Mouse (Mus musculus) MEL (cell line): ENCODE data around the gene 1600002K03Rik. TPM values are rescaled to one million over a fixed set of nuclear protein-coding genes. Genes with fewer than 3 reads are reported as not detected.
A peak's percentile ranks its signal among the peaks of the same experiment; 100 is the strongest.

Experiments
- DNase-seq: peaks from one replicate; pipeline ENCODE4 v3.0.0; 2011; ENCODE audit warnings: low read depth, low spot score
- H3K27ac ChIP-seq: 2 replicates; pipeline ENCODE4 v1.5.1; 2012; ENCODE audit warnings: low read depth, mild to moderate bottlenecking, control low read depth, low read length, moderate library complexity; ENCODE audit not compliant: control insufficient read depth
- H3K27me3 ChIP-seq, 2 experiments: fragments of 150-350 bp in 1 of 2; sonication (generic) in 1 of 2; 2 replicates each; pipeline ENCODE4 v1.6.1; 2012; ENCODE audit warnings: low read length in 2 of 2, mild to moderate bottlenecking in 2 of 2, improper control_type of control experiment in 1 of 2, moderate library complexity in 1 of 2; ENCODE audit not compliant: insufficient read depth in 2 of 2, control insufficient read depth in 1 of 2
- H3K36me3 ChIP-seq, 2 experiments: 2 replicates each; pipeline ENCODE4 v1.6.1; 2012 to 2014; ENCODE audit warnings: low read length in 2 of 2, improper control_type of control experiment in 1 of 2, inconsistent platforms in 1 of 2, mild to moderate bottlenecking in 1 of 2; ENCODE audit not compliant: insufficient read depth in 2 of 2, control insufficient read depth in 1 of 2
- H3K4me1 ChIP-seq, 2 experiments: fragments of 150-350 bp in 1 of 2; sonication (generic) in 1 of 2; 2 replicates each; pipeline ENCODE4 v1.6.1; 2012; ENCODE audit warnings: low read length in 2 of 2, improper control_type of control experiment in 1 of 2, mild to moderate bottlenecking in 1 of 2; ENCODE audit not compliant: insufficient read depth in 2 of 2, control insufficient read depth in 1 of 2
- H3K4me3 ChIP-seq, 2 experiments: fragments of 150-350 bp in 1 of 2; sonication (generic) in 1 of 2; 2 replicates each; pipeline ENCODE4 v1.5.1; 2012; ENCODE audit warnings: low read depth in 2 of 2, low read length in 2 of 2, mild to moderate bottlenecking in 2 of 2, moderate library complexity in 2 of 2, control low read depth in 1 of 2, improper control_type of control experiment in 1 of 2; ENCODE audit not compliant: control insufficient read depth in 1 of 2, insufficient read depth in 1 of 2
- H3K79me2 ChIP-seq: 2 replicates; pipeline ENCODE4 v1.6.1; 2012; ENCODE audit warnings: mild to moderate bottlenecking, low read length, moderate library complexity; ENCODE audit not compliant: control insufficient read depth, poor library complexity, insufficient read depth
- H3K9ac ChIP-seq: 2 replicates; pipeline ENCODE4 v1.6.1; 2012; ENCODE audit warnings: low read depth, mild to moderate bottlenecking, control low read depth, low read length, moderate library complexity; ENCODE audit not compliant: control insufficient read depth, poor library complexity, severe bottlenecking
- H3K9me3 ChIP-seq: fragments of 150-350 bp; sonication (generic); replicated peaks from 2 replicates; pipeline ENCODE4 v1.6.1; 2012; ENCODE audit warnings: mild to moderate bottlenecking, low read length, improper control_type of control experiment, moderate library complexity; ENCODE audit not compliant: insufficient read depth
- BHLHE40 ChIP-seq: IDR thresholded peaks from 2 replicates; pipeline ENCODE4 v1.6.1; 2012; ENCODE audit warnings: low read depth, mild to moderate bottlenecking, inconsistent platforms, low read length, improper control_type of control experiment, borderline replicate concordance
- E2F4 ChIP-seq: IDR thresholded peaks from 2 replicates; pipeline ENCODE4 v1.6.1; 2011; ENCODE audit warnings: low read depth, low read length, improper control_type of control experiment, borderline replicate concordance
- ELF1 ChIP-seq: IDR thresholded peaks from 2 replicates; pipeline ENCODE4 v1.6.1; 2014; ENCODE audit warnings: low read depth, mild to moderate bottlenecking, inconsistent platforms, low read length, improper control_type of control experiment, moderate library complexity
- EP300 ChIP-seq, 2 experiments: IDR thresholded peaks; 2 replicates each; pipeline ENCODE4 v1.6.1; 2011; ENCODE audit warnings: improper control_type of control experiment in 2 of 2, low read length in 2 of 2, low read depth in 1 of 2, mild to moderate bottlenecking in 1 of 2
- GABPA ChIP-seq: IDR thresholded peaks from 2 replicates; pipeline ENCODE4 v1.6.1; 2012; ENCODE audit warnings: low read depth, mild to moderate bottlenecking, inconsistent platforms, low read length, improper control_type of control experiment, moderate library complexity
- HCFC1 ChIP-seq: IDR thresholded peaks from 2 replicates; pipeline ENCODE4 v1.6.1; 2012; ENCODE audit warnings: low read depth, mild to moderate bottlenecking, inconsistent platforms, low read length, improper control_type of control experiment, moderate library complexity
- KAT2A ChIP-seq: conservative IDR thresholded peaks from 2 replicates; pipeline ENCODE4 v1.6.1; 2012; ENCODE audit warnings: low read depth, low read length, improper control_type of control experiment, inconsistent platforms
- MEF2A ChIP-seq: IDR thresholded peaks from 2 replicates; pipeline ENCODE4 v1.6.1; 2014; ENCODE audit warnings: low read depth, mild to moderate bottlenecking, inconsistent platforms, low read length, improper control_type of control experiment; ENCODE audit not compliant: poor library complexity, insufficient replicate concordance, severe bottlenecking; ENCODE audit errors: extremely low read depth
- MXI1 ChIP-seq: IDR thresholded peaks from 2 replicates; pipeline ENCODE4 v1.6.1; 2011; ENCODE audit warnings: mild to moderate bottlenecking, low read depth, low read length, improper control_type of control experiment
- MYB ChIP-seq: IDR thresholded peaks from 2 replicates; pipeline ENCODE4 v1.6.1; 2011; ENCODE audit warnings: mild to moderate bottlenecking, low read depth, low read length, improper control_type of control experiment
- NRF1 ChIP-seq: IDR thresholded peaks from 2 replicates; pipeline ENCODE4 v1.6.1; 2014; ENCODE audit warnings: low read depth, mild to moderate bottlenecking, inconsistent platforms, low read length, improper control_type of control experiment, moderate library complexity; ENCODE audit not compliant: poor library complexity, insufficient read depth, severe bottlenecking
- RAD21 ChIP-seq: IDR thresholded peaks from 2 replicates; pipeline ENCODE4 v1.6.1; 2011; ENCODE audit warnings: mild to moderate bottlenecking, low read depth, low read length, improper control_type of control experiment
- SIN3A ChIP-seq: IDR thresholded peaks from 2 replicates; pipeline ENCODE4 v1.6.1; 2012; ENCODE audit warnings: low read length, improper control_type of control experiment, inconsistent platforms
- SMC3 ChIP-seq: IDR thresholded peaks from 2 replicates; pipeline ENCODE4 v1.6.1; 2011; ENCODE audit warnings: low read depth, low read length, improper control_type of control experiment
- TAL1 ChIP-seq: IDR thresholded peaks from 2 replicates; pipeline ENCODE4 v1.6.1; 2012; ENCODE audit warnings: mild to moderate bottlenecking, inconsistent platforms, low read length, moderate library complexity, mixed read lengths
- TBP ChIP-seq: IDR thresholded peaks from 2 replicates; pipeline ENCODE4 v1.8.0; 2011; ENCODE audit warnings: low read depth, low read length, improper control_type of control experiment
- TCF12 ChIP-seq: IDR thresholded peaks from 2 replicates; pipeline ENCODE4 v1.6.1; 2014; ENCODE audit warnings: low read depth, mild to moderate bottlenecking, inconsistent platforms, low read length, improper control_type of control experiment, moderate library complexity
- USF1 ChIP-seq: IDR thresholded peaks from 2 replicates; pipeline ENCODE4 v1.6.1; 2014; ENCODE audit warnings: low read depth, mild to moderate bottlenecking, inconsistent platforms, low read length, improper control_type of control experiment, moderate library complexity
- USF2 ChIP-seq, 2 experiments: IDR thresholded peaks; 2 replicates each; pipeline ENCODE4 v1.6.1; 2011 to 2012; ENCODE audit warnings: improper control_type of control experiment in 2 of 2, low read length in 2 of 2, borderline replicate concordance in 1 of 2, inconsistent platforms in 1 of 2, low read depth in 1 of 2, mild to moderate bottlenecking in 1 of 2; ENCODE audit not compliant: insufficient read depth in 1 of 2
- ZC3H11A ChIP-seq: IDR thresholded peaks from 2 replicates; pipeline ENCODE4 v1.6.1; 2012; ENCODE audit warnings: low read depth, mild to moderate bottlenecking, inconsistent platforms, low read length, improper control_type of control experiment
- ZNF384 ChIP-seq: IDR thresholded peaks from 2 replicates; pipeline ENCODE4 v1.6.1; 2012; ENCODE audit warnings: low read depth, mild to moderate bottlenecking, inconsistent platforms, low read length, improper control_type of control experiment
- polyA plus RNA-seq, 2 experiments: library from polyadenylated mRNA; stranded (reverse) in 1 of 2; unstranded in 1 of 2; fragments of >175 nt in 1 of 2; fragments of >200 nt in 1 of 2; gene quantifications; 2 replicates each; pipeline versions ENCODE4 v1.2.1 to v1.2.4; 2012; ENCODE audit warnings: low replicate concordance in 2 of 2, low read depth in 1 of 2; ENCODE audit not compliant: insufficient read length in 2 of 2, insufficient read depth in 1 of 2, missing spikeins in 1 of 2
- total RNA-seq: library from RNA; depleted of rRNA; stranded (reverse); fragments of 300-350 nt; gene quantifications from 2 replicates; pipeline ENCODE4 v1.2.3, GENCODE M21; 2012

The 1600002K03Rik gene
- total and polyA plus RNA-seq, 3 experiments: 11.4 to 16.9 TPM; not detected in 1

DNA sequence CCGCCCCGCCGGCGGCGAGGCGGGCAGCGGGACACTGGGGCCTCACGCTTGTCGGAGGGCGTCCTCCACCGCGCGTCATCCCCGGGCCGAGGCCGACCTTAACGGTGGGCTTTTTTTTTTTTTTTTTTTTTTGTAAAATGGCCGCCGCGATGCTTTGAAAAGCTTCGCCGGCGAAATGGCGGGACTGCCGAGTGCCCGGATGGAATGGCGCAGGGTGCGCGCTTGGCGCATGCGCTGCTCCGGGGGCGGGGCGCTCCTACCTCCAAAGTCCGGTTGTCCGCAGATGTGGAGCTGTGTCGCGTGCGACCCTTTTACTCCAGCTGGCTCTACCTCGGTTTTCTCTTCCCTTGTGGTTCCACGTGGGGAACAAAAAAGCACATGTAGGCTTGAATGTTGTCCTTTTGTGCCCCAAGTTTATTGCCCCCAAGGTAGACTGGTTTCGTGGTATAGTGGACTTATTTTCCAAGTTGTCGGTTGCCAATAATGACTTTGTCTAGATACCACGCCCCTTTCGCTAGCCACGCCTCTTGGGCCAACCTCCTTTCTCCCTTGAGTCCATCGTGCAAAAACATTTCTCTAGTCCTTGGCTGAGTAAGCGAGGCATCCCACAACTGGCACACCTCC lies 4.6 kb upstream of the 1600002K03Rik start (continued):
- no peak for TF ChIP-seq TAL1
- no peak for TF ChIP-seq E2F4
- peak; percentile 51; the same call in 1 of the 2 replicates for TF ChIP-seq ZC3H11A
- TF ChIP-seq ELF1: 0 out of 2 replicates have a peak, but pooled peaks have one; percentile 4
- no peak for TF ChIP-seq GABPA
- peak; percentile 84 for TF ChIP-seq SIN3A
- no peak for TF ChIP-seq MYB

DNA sequence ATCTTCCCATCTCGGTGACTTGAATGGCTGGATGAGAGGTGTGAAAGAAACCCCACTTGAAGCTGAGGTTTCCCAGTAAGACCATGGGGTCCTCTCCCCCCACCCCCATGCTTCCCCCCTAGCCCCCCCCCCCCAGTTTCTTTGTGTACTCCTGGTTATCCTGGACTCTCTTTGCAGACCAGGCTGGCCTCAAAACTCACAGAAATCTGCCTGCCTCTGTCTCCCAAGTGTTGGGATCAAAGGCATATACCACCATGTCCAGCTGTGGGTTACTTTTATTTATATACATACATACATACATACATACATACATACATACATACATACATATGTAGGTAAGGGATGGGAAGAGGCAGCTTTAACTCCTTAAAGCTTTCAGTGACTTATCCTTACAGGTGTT lies 3.7 kb upstream of the 1600002K03Rik start:
- no peak for TF ChIP-seq TCF12
- no peak for TF ChIP-seq ZNF384
- no peak for TF ChIP-seq SIN3A
- no peak for TF ChIP-seq MEF2A
- no peak for TF ChIP-seq RAD21
- no peak for TF ChIP-seq GABPA
- no peak for TF ChIP-seq USF2 (IDR thresholded peaks at IDR 0.05; ENCODE audit: borderline replicate concordance in 1 of 2, insufficient read depth in 1 of 2, low read depth in 1 of 2, low read length in 2 of 2)
- no peak for TF ChIP-seq KAT2A
- TF ChIP-seq EP300 (IDR thresholded peaks at IDR 0.05; ENCODE audit: low read depth in 1 of 2, low read length in 2 of 2): no peak
- TF ChIP-seq E2F4: no peak
- no peak for TF ChIP-seq ZC3H11A
- no peak for TF ChIP-seq NRF1
- TF ChIP-seq BHLHE40: no peak
- no peak for TF ChIP-seq SMC3
- no peak for TF ChIP-seq TBP
- no peak for TF ChIP-seq HCFC1
- no peak for TF ChIP-seq MXI1
- TF ChIP-seq USF1: no peak
- Histone ChIP-seq H3K27ac (peak overlapping the region; percentile 90; the same call in 1 of the 2 replicates), H3K9me3 (no peaks in the 10 kb centered on the region), H3K36me3 (peaks cover 0 to 16% of the 10 kb centered on the region in 2 experiments; a peak in 2 of 4 replicates), H3K27me3 (no peaks in the 10 kb centered on the region), H3K4me1 (peaks cover 4 to 21% of the 10 kb centered on the region in 2 experiments; a peak in 3 of 4 replicates), H3K9ac (peak overlapping the region; percentile 92), H3K79me2 (peaks cover 12% of the 10 kb centered on the region; the same call in 1 of the 2 replicates), H3K4me3 (peak overlapping the region in 1 of 2 experiments; percentile 67; a peak in 2 of 4 replicates)
- no peak for DNase-seq
